Mouse (Mus musculus) limb, embryonic 12.5 days (tissue): ENCODE measurements at regions not wholly inside any gene's neighbourhood (a gene's known extent, or its start where the extent isn't known, plus 50 kb on each side); places are given as distances from the start of the nearest gene placed in this dataset.

Source experiments
- ATAC-seq: fragments of 200-750 bp; cut with Nextera tagmentation; 2 replicates; pipeline ENCODE4 v1.8.0; 2017; ENCODE audit warnings: low read depth, moderate TSS enrichment; ENCODE audit not compliant: insufficient number of reproducible peaks, insufficient read depth, low FRiP score, low TSS enrichment
- H3K27ac ChIP-seq: fragments of 300-500 bp; sonication (generic); 2 replicates; pipeline ENCODE4 v1.5.1; 2016; ENCODE audit warnings: mild to moderate bottlenecking, moderate library complexity
- H3K27me3 ChIP-seq: fragments of 300-500 bp; sonication (generic); 2 replicates; pipeline ENCODE4 v1.6.1; 2016; ENCODE audit warnings: mild to moderate bottlenecking, moderate library complexity
- H3K36me3 ChIP-seq: fragments of 300-500 bp; sonication (generic); 2 replicates; pipeline ENCODE4 v1.6.1; 2016; ENCODE audit warnings: mild to moderate bottlenecking, moderate library complexity
- H3K4me1 ChIP-seq: fragments of 300-500 bp; sonication (generic); replicated peaks from 2 replicates; pipeline ENCODE4 v1.6.1; 2016
- H3K4me2 ChIP-seq: fragments of 300-500 bp; sonication (generic); 2 replicates; pipeline ENCODE4 v1.6.1; 2016; ENCODE audit warnings: mild to moderate bottlenecking, moderate library complexity
- H3K4me3 ChIP-seq: fragments of 300-500 bp; sonication (generic); replicated peaks from 2 replicates; pipeline ENCODE4 v1.5.1; 2016; ENCODE audit warnings: mild to moderate bottlenecking
- H3K9ac ChIP-seq: fragments of 300-500 bp; sonication (generic); replicated peaks from 2 replicates; pipeline ENCODE4 v1.6.1; 2016; ENCODE audit warnings: mild to moderate bottlenecking, moderate library complexity
- H3K9me3 ChIP-seq: fragments of 300-500 bp; sonication (generic); 2 replicates; pipeline ENCODE4 v1.6.1; 2016; ENCODE audit warnings: mild to moderate bottlenecking, moderate library complexity
- WGBS: fragments of 180-500 bp; shearing (Covaris S2); methylation state at CpG from one replicate; pipeline ENCODE4 v1.1.7; 2016; 5-methylcytosine and 5-hydroxymethylcytosine counted together

- H3K27ac ChIP-seq, result no peak overlapping the region
- ATAC-seq, result 0 out of 2 replicates have a peak, but pooled peaks have one; percentile 76
- H3K9me3 ChIP-seq, result no peaks in the 10 kb centered on the region
- no peaks in the 10 kb centered on the region for H3K4me1 ChIP-seq
- no peak overlapping the region for H3K4me2 ChIP-seq
- H3K4me3 ChIP-seq, result no peak overlapping the region
- H3K27me3 ChIP-seq, result no peaks in the 10 kb centered on the region
- H3K9ac ChIP-seq, result no peak overlapping the region
- 41% methylated on average over 2 of the region's 2 CpGs for whole genome bisulfite sequencing
- H3K36me3 ChIP-seq, result no peaks in the 10 kb centered on the region
Observed at GRCm38 (mm10) chr4:51519281-51519680, 302.8 kb downstream of the Cylc2 start.

- Histone ChIP-seq H3K9me3 (no peaks in the 10 kb centered on the region), H3K36me3 (no peaks in the 10 kb centered on the region), H3K4me1 (no peaks in the 10 kb centered on the region), H3K4me2 (no peak overlapping the region), H3K27me3 (no peaks in the 10 kb centered on the region), H3K27ac (no peak overlapping the region), H3K9ac (no peak overlapping the region), H3K4me3 (no peak overlapping the region)
- no peak for ATAC-seq
Observed at GRCm38 (mm10) chr4:51519750-51520149, 303.3 kb downstream of the Cylc2 start.

GRCm38 (mm10) chr4:51545419-51545818 lies 328.9 kb downstream of the Cylc2 start:
- Histone ChIP-seq H3K27me3 (no peaks in the 10 kb centered on the region), H3K4me3 (no peak overlapping the region), H3K27ac (no peak overlapping the region), H3K4me1 (no peaks in the 10 kb centered on the region), H3K4me2 (no peak overlapping the region), H3K9ac (no peak overlapping the region), H3K9me3 (no peaks in the 10 kb centered on the region), H3K36me3 (no peaks in the 10 kb centered on the region)
- no peak for ATAC-seq
- WGBS, result 81% methylated on average over 6 of the region's 6 CpGs

GRCm38 (mm10) chr4:51559693-51560092 lies 343.2 kb downstream of the Cylc2 start:
- no peak overlapping the region for H3K4me3 ChIP-seq
- WGBS, result 86% methylated on average over 1 of the region's 1 CpGs
- H3K9ac ChIP-seq, result no peak overlapping the region
- ATAC-seq, result no peak
- H3K4me2 ChIP-seq, result no peak overlapping the region
- no peak overlapping the region for H3K27ac ChIP-seq
- no peaks in the 10 kb centered on the region for H3K4me1 ChIP-seq
- H3K36me3 ChIP-seq, result no peaks in the 10 kb centered on the region
- H3K9me3 ChIP-seq, result no peaks in the 10 kb centered on the region
- no peaks in the 10 kb centered on the region for H3K27me3 ChIP-seq

- Histone ChIP-seq H3K9ac (no peak overlapping the region), H3K27ac (no peak overlapping the region), H3K4me1 (no peaks in the 10 kb centered on the region), H3K4me2 (no peak overlapping the region), H3K4me3 (no peak overlapping the region), H3K36me3 (no peaks in the 10 kb centered on the region), H3K9me3 (no peaks in the 10 kb centered on the region), H3K27me3 (no peaks in the 10 kb centered on the region)
- no peak for ATAC-seq
Observed at GRCm38 (mm10) chr4:51560100-51560499, 343.6 kb downstream of the Cylc2 start.

GRCm38 (mm10) chr4:51562379-51562778 lies 345.9 kb downstream of the Cylc2 start:
- Histone ChIP-seq H3K27me3 (no peaks in the 10 kb centered on the region), H3K4me3 (no peak overlapping the region), H3K4me2 (no peak overlapping the region), H3K9ac (no peak overlapping the region), H3K27ac (no peak overlapping the region), H3K4me1 (no peaks in the 10 kb centered on the region), H3K9me3 (no peaks in the 10 kb centered on the region), H3K36me3 (no peaks in the 10 kb centered on the region)
- ATAC-seq, result no peak
- 43% methylated on average over 5 of the region's 5 CpGs for WGBS

GRCm38 (mm10) chr4:51576456-51576855 lies 360.0 kb downstream of the Cylc2 start:
- no peak overlapping the region for H3K27ac ChIP-seq
- H3K9me3 ChIP-seq, result no peaks in the 10 kb centered on the region
- no peaks in the 10 kb centered on the region for H3K27me3 ChIP-seq
- no peaks in the 10 kb centered on the region for H3K36me3 ChIP-seq
- H3K4me2 ChIP-seq, result no peak overlapping the region
- ATAC-seq, result no peak
- no peak overlapping the region for H3K9ac ChIP-seq
- WGBS, result 57% methylated on average over 2 of the region's 2 CpGs
- no peak overlapping the region for H3K4me3 ChIP-seq
- no peaks in the 10 kb centered on the region for H3K4me1 ChIP-seq

GRCm38 (mm10) chr4:51594044-51594443 lies 377.6 kb downstream of the Cylc2 start:
- H3K4me3 ChIP-seq, result no peak overlapping the region
- no peak overlapping the region for H3K27ac ChIP-seq
- no peak overlapping the region for H3K4me2 ChIP-seq
- H3K9ac ChIP-seq, result no peak overlapping the region
- WGBS, result 76% methylated on average over 4 of the region's 4 CpGs
- no peak for ATAC-seq
- no peaks in the 10 kb centered on the region for H3K9me3 ChIP-seq
- no peaks in the 10 kb centered on the region for H3K27me3 ChIP-seq
- H3K4me1 ChIP-seq, result no peaks in the 10 kb centered on the region
- H3K36me3 ChIP-seq, result no peaks in the 10 kb centered on the region

GRCm38 (mm10) chr4:51597850-51598249 lies 381.4 kb downstream of the Cylc2 start:
- Histone ChIP-seq H3K4me3 (no peak overlapping the region), H3K36me3 (no peaks in the 10 kb centered on the region), H3K27me3 (no peaks in the 10 kb centered on the region), H3K27ac (no peak overlapping the region), H3K4me1 (no peaks in the 10 kb centered on the region), H3K9me3 (no peaks in the 10 kb centered on the region), H3K4me2 (no peak overlapping the region), H3K9ac (no peak overlapping the region)
- ATAC-seq, result no peak
- 82% methylated on average over 3 of the region's 3 CpGs for WGBS

- WGBS, result 80% methylated on average over 6 of the region's 6 CpGs
- Histone ChIP-seq H3K4me3 (no peak overlapping the region), H3K4me2 (no peak overlapping the region)
Observed at GRCm38 (mm10) chr4:51599984-51600747, 383.7 kb downstream of the Cylc2 start.

GRCm38 (mm10) chr4:51627289-51627688 lies 410.8 kb downstream of the Cylc2 start:
- ATAC-seq, result no peak
- H3K4me1 ChIP-seq, result no peaks in the 10 kb centered on the region
- 56% methylated on average over 3 of the region's 3 CpGs for WGBS

More at GRCm38 (mm10) chr4:51599984-51600747, 383.7 kb downstream of the Cylc2 start:
- Histone ChIP-seq H3K36me3 (no peaks in the 10 kb centered on the region), H3K9ac (no peak overlapping the region), H3K27ac (no peak overlapping the region), H3K9me3 (no peaks in the 10 kb centered on the region), H3K27me3 (no peaks in the 10 kb centered on the region), H3K4me1 (no peaks in the 10 kb centered on the region)
- ATAC-seq, result no peak

GRCm38 (mm10) chr4:51633471-51633870 lies 417.0 kb downstream of the Cylc2 start:
- Histone ChIP-seq H3K27ac (no peak overlapping the region), H3K4me2 (no peak overlapping the region), H3K9me3 (no peaks in the 10 kb centered on the region), H3K4me3 (no peak overlapping the region), H3K4me1 (no peaks in the 10 kb centered on the region), H3K27me3 (no peaks in the 10 kb centered on the region), H3K9ac (no peak overlapping the region), H3K36me3 (no peaks in the 10 kb centered on the region)
- ATAC-seq, result no peak
- 94% methylated on average over 1 of the region's 1 CpGs for WGBS

More at GRCm38 (mm10) chr4:51627289-51627688, 410.8 kb downstream of the Cylc2 start:
- Histone ChIP-seq H3K9me3 (no peaks in the 10 kb centered on the region), H3K4me2 (no peak overlapping the region), H3K9ac (no peak overlapping the region), H3K27me3 (no peaks in the 10 kb centered on the region), H3K27ac (no peak overlapping the region), H3K4me3 (no peak overlapping the region), H3K36me3 (no peaks in the 10 kb centered on the region)
